Mouse (Mus musculus) common myeloid progenitor, adult 5-6 weeks (primary cell): Measurements from ENCODE around the gene Mrps26. TPM values are rescaled to one million over a fixed set of nuclear protein-coding genes. Genes with fewer than 3 reads are reported as not detected.
"Not testable (repeated sequence)": the region's sequence is repeated elsewhere in the genome, so short reads cannot be mapped to it uniquely, and the experiment has no call there.

Experiments
- ATAC-seq: replicated peaks from 2 replicates; pipeline ENCODE4 v1.8.0; 2016; ENCODE audit warnings: low read depth, mild to moderate bottlenecking, moderate TSS enrichment, inconsistent platforms; ENCODE audit not compliant: poor library complexity, severe bottlenecking
- total RNA-seq: library from RNA; stranded (forward); fragments of 200-1000, 187-1606 nt; gene quantifications from 2 replicates; pipeline ENCODE4 v1.2.3, GENCODE M21; 2017

Mrps26 gene
- total RNA-seq, 1 experiment from 2014 or later: 52.1 TPM

GRCm38 (mm10) chr2:130569926-130570325, 6.4 kb downstream of the Mrps26 start:
- ATAC-seq: no peak

DNA sequence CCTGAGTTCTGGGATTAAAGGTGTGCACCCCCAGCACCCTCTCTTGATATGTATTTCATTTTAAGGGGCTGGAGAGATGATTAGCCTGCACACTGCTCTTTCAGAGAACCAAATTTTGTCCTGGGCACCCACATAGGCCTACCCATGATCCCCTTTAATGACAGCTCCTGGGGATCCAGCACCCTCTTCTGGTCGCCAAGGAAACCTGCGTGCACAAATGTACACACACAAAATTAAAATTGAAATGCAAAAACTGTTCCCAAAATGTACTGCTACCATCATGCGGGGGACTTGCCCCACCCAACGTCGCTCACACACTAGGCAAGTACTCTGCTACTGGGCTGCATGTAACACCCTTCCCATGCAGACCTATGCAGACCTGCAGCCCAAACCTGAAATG, 11.4 kb downstream of the Mrps26 start:
- ATAC-seq: no peak

DNA sequence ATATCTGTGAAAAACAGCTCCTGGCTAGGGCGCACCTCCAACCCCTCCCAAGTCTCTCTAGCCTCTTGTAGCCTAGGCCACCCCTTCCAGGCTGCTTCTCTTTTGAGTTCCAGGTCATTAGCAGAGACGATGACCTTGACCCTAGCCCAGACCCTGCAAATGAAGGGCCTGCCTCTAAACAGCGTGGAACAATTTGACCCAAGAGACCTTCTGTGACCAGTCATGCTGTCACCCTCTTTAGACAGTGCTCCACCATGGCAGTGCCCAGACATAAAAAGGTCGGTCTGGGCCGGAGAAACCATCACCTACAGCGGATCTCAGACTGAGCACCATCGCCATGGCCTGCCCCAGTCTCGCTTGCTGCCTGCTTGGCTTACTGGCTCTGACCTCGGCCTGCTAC, 12.3 kb downstream of the Mrps26 start, which contains the start of gene Oxt:
Gene Oxt, plus strand, starts transcription at position 301 of the 400 bp plus-strand sequence.
- ATAC-seq: no peak

DNA sequence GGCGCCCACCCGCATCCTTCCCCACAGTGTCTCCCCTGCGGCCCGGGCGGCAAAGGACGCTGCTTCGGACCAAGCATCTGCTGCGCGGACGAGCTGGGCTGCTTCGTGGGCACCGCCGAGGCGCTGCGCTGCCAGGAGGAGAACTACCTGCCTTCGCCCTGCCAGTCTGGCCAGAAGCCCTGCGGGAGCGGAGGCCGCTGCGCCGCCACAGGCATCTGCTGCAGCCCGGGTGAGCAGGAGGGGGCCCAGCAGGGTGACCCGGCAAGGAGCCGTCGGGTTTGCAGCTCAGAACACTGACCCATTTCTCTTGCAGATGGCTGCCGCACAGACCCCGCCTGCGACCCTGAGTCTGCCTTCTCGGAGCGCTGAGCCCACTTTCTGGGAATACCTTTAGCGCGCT, 13.0 kb downstream of the Mrps26 start:
- ATAC-seq: not testable (repeated sequence)

- no peak for ATAC-seq
Observed at GRCm38 (mm10) chr2:130577021-130577420, 13.5 kb downstream of the Mrps26 start.

DNA sequence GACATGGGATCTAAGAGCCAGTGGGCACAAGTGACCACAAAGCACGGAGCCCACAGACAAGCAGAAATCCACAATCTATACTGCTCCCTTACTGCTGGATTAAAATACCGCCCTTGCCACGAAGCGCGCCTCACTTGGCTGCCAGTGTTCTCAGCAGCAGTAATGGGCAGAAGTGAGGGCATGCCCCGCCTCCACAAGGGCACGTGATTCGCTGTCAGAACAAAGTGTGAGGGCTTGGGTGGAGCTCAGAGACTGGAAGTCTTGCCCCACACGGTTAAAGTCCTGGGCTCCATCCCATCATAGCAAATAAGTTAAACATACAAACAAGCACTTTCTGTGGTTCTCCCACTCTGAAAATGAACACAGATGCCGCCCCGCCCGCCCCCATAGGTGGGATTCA, 14.1 kb downstream of the Mrps26 start:
- peak; percentile 53 for ATAC-seq

DNA sequence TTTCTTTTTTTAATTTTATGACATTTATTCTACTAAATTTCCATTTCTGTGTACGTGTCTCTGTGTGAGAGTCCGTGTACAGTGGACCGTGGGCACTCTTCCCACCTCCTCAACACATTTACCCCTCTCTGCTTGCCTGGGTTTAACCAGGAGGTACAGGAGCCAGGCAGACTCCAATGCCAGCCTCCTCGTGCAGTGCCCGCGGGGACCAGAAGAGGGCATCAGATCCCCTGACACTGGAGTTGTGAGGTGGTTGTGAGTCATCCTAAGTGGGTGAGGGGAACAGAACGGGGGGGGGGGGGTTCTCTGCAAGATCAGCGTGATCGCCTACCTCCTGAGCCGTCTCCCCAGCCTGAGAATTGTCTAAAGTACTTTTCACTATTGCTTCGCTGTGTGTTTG, 14.6 kb downstream of the Mrps26 start:
- peak; percentile 50 for ATAC-seq

GRCm38 (mm10) chr2:130579791-130580190, 16.2 kb downstream of the Mrps26 start:
- peak; percentile 20; the same call in 1 of the 2 replicates for ATAC-seq

DNA sequence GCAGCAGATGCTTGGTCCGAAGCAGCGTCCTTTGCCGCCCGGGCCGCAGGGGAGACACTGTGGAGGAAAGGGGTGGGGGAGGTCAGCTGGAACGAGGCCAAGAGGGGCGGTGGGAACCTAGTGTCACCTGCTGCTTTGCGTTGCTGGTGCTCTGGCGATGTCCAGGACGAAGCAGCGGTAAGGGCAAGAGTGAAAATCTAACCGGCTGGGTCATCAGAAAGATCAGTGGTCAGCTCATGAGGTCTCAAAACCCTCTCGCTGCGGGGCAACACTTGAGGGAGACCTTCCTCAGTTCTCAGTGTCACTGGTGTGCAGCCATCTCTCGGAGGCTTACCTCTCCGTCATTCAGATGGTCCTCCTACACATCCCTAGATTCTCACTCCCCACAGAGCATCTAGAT, 17.7 kb downstream of the Mrps26 start:
- ATAC-seq: no peak

- ATAC-seq: no peak
Observed at GRCm38 (mm10) chr2:130582552-130582951, 19.0 kb downstream of the Mrps26 start, which contains the start of gene Avp. Gene Avp, minus strand, starts transcription at chr2:130582554.

GRCm38 (mm10) chr2:130583902-130584560, 20.5 kb downstream of the Mrps26 start:
- no peak for ATAC-seq

- no peak for ATAC-seq
Observed at GRCm38 (mm10) chr2:130586016-130586415, 22.5 kb downstream of the Mrps26 start.

GRCm38 (mm10) chr2:130588373-130588772, 24.8 kb downstream of the Mrps26 start:
- 0 out of 2 replicates have a peak, but pooled peaks have one; percentile 4 for ATAC-seq

GRCm38 (mm10) chr2:130589157-130589556, 25.6 kb downstream of the Mrps26 start:
- no peak for ATAC-seq

GRCm38 (mm10) chr2:130589761-130590160, 26.2 kb downstream of the Mrps26 start:
- no peak for ATAC-seq

DNA sequence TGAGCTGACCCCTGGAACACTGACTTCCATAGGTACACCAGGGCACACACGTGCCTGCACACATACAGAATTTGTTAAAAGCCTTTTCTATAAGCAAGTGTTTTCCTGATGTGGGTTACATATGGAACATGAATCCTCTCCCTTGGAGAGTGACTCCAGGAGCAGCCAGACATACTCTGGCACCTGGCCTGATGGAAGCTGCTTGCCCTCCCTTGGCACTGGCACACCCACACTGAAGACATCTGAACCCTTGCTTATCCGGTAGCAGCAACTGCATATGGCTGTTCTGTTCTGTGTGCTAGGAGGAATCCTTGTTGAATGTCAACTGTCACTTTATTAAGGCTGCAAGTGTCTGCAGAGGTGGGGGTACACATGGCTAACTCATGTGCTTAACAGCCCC, 27.5 kb downstream of the Mrps26 start:
- no peak for ATAC-seq

DNA sequence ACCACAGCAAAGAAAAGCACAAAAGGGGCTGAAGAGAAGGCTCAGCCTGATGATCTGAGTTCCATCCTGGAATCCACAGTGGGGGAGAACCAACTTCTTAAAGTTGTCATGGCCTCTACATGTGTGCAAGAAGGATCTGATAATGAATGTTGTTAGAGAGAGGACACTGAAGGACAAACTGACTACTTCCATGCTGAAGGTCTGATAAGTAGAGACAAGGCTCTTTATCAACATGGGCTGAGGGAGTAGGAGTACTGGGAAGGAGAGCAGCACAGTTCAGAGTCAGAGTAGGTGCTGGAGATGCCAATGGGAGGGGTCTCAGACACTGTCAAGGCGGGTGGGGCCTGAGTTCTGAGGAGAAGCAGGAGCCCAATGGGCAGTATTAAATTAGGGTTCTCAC, 32.1 kb downstream of the Mrps26 start:
- no peak for ATAC-seq

DNA sequence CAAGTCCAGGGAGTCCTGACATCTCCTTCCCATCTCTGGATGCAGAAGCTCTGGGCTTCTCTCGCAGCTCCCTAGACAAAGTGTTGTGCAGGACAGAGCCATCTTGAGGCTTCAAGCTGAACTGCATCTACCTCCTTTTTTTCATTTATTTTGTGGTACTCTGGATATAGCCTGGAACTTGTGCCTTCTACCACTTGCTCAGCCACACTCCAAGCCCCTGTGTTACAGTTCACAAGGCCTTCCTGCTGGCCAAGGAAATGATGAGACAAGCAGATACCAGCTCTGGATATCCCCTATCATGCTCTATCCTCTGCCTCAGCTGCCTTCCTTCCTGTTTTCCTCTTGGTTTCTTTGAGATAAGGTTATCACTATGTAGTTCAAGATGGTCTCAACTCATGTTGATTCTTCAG, 34.1 kb downstream of the Mrps26 start:
- peak; percentile 83 for ATAC-seq

GRCm38 (mm10) chr2:130598399-130598798, 34.9 kb downstream of the Mrps26 start:
- no peak for ATAC-seq

DNA sequence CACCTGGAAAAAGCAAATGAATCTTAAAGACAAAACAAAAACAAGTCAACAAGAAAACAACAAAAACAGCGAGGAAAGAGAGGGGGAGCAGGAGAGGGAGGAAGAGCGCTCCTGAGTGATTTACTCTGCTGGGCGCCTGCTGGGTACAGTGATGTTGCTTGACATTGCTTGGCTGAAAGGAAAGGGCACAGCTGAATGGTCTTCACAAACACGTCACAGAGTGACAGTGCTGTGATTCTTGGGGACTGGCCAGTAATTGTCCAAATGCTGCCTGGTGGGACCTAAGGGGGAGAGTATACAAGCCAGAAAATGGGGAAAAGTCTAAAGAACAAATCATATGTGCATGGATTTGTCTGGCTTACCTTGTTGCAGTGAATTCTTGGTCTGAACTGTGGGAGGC, 38.7 kb downstream of the Mrps26 start:
- ATAC-seq: no peak

DNA sequence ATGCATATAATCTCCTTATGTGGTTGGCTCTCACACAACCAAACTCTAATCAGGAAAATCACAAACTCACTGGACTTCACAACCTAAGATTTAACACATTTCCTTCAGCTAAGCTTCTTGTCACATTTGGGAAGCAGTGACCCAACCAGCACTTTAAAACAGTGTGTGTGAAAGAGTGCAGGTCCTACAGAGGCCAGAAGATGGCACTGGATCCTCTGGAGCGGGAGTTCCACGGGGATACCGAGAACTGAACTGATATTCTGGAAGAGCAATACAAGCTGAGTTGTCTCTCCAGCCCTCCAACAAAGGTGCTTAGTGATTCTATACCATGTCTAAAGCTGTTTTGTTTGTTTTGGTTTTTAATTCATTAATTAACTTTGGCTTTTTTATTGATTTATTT, 49.5 kb downstream of the Mrps26 start:
- 0 out of 2 replicates have a peak, but pooled peaks have one; percentile 36 for ATAC-seq
